Mouse (Mus musculus): ENCODE data around the gene Vmn2r83. TPM values are rescaled to one million over a fixed set of nuclear protein-coding genes. Genes with fewer than 3 reads are reported as not detected.

Vmn2r83 gene
- polyA plus RNA-seq, 1 experiment from 2014 or later, result not detected

- Histone ChIP-seq H3K9me3 (ENCODE audit: control insufficient read depth, low read length) (no peaks in the 10 kb centered on the region), H3K27me3 (ENCODE audit: control insufficient read depth, insufficient read depth, low read length) (no peaks in the 10 kb centered on the region), H3K36me3 (ENCODE audit: control insufficient read depth, insufficient read depth, low read length) (peaks cover 29% of the 10 kb centered on the region), H3K4me1 (ENCODE audit: control insufficient read depth, insufficient read depth, low read length) (no peaks in the 10 kb centered on the region), H3K4me3 (ENCODE audit: low read depth, low read length) (no peak overlapping the region), H3K27ac (ENCODE audit: low read depth, low read length) (no peak overlapping the region), H3K4me2 (no peak overlapping the region), H3K9ac (ENCODE audit: low read length) (no peak overlapping the region)
- DNase-seq (ENCODE audit: low spot score, missing footprints), result no peak
- WGBS, result 72% methylated on average over 15 of the region's 15 CpGs
- ATAC-seq (ENCODE audit: low FRiP score), result no peak
These were observed 73.0 kb downstream of the Vmn2r83 start for GRCm38 (mm10) chr10:79541522-79541921.

GRCm38 (mm10) chr10:79542171-79542570 lies 73.6 kb downstream of the Vmn2r83 start:
- Histone ChIP-seq H3K36me3 (ENCODE audit: control insufficient read depth, insufficient read depth, low read length) (peaks cover 31% of the 10 kb centered on the region), H3K9me3 (ENCODE audit: control insufficient read depth, low read length) (no peaks in the 10 kb centered on the region), H3K4me3 (ENCODE audit: low read depth, low read length) (no peak overlapping the region), H3K27ac (ENCODE audit: low read depth, low read length) (no peak overlapping the region), H3K27me3 (ENCODE audit: control insufficient read depth, insufficient read depth, low read length) (no peaks in the 10 kb centered on the region), H3K4me2 (no peak overlapping the region), H3K9ac (ENCODE audit: low read length) (no peak overlapping the region), H3K4me1 (ENCODE audit: control insufficient read depth, insufficient read depth, low read length) (no peaks in the 10 kb centered on the region)
- 96% methylated on average over 11 of the region's 11 CpGs for WGBS
- ATAC-seq (ENCODE audit: low FRiP score) (no peak), DNase-seq (ENCODE audit: low spot score, missing footprints) (no peak)

Small RNA genes within 50 kb of the gene (microRNA-seq; reads per million reads assigned to microRNA genes)
- gene Mir6909, result not detected

Other genes with a start within 250 kb of the Vmn2r83 start
- gene Vmn2r81, start 221.0 kb upstream of the Vmn2r83 start, polyA plus RNA-seq (2014; fragmentation: Nextera tagmentation; extraction: Ambion mirVana), result not detected in 2 replicates
- not detected in 2 replicates for gene Vmn2r82, start 112.2 kb upstream of the Vmn2r83 start, polyA plus RNA-seq (2014; fragmentation: Nextera tagmentation; extraction: Ambion mirVana)
- gene Plpp2, start 65.1 kb downstream of the Vmn2r83 start, polyA plus RNA-seq (2014; fragmentation: Nextera tagmentation; extraction: Ambion mirVana), result 10.5 and 13.4 TPM in 2 replicates
- 33.0 and 41.8 TPM in 2 replicates for gene Mier2, start 86.5 kb downstream of the Vmn2r83 start, polyA plus RNA-seq (2014; fragmentation: Nextera tagmentation; extraction: Ambion mirVana)
- not detected in 2 replicates for gene Theg, start 118.6 kb downstream of the Vmn2r83 start, polyA plus RNA-seq (2014; fragmentation: Nextera tagmentation; extraction: Ambion mirVana)
- 0.10 and 0.12 TPM in 2 replicates for gene C2cd4c, start 145.3 kb downstream of the Vmn2r83 start, polyA plus RNA-seq (2014; fragmentation: Nextera tagmentation; extraction: Ambion mirVana)
- 11.4 and 13.0 TPM in 2 replicates for gene Shc2, start 169.2 kb downstream of the Vmn2r83 start, polyA plus RNA-seq (2014; fragmentation: Nextera tagmentation; extraction: Ambion mirVana)
- not detected in 2 replicates for gene Odf3l2, start 177.0 kb downstream of the Vmn2r83 start, polyA plus RNA-seq (2014; fragmentation: Nextera tagmentation; extraction: Ambion mirVana)
- gene Madcam1, start 195.8 kb downstream of the Vmn2r83 start, polyA plus RNA-seq (2014; fragmentation: Nextera tagmentation; extraction: Ambion mirVana), result 1.2 and 1.4 TPM in 2 replicates
- gene Tpgs1, start 200.6 kb downstream of the Vmn2r83 start, polyA plus RNA-seq (2014; fragmentation: Nextera tagmentation; extraction: Ambion mirVana), result 65.5 and 69.6 TPM in 2 replicates
- 149 and 178 TPM in 2 replicates for gene Cdc34, start 213.5 kb downstream of the Vmn2r83 start, polyA plus RNA-seq (2014; fragmentation: Nextera tagmentation; extraction: Ambion mirVana)
- 0.27 and 0.58 TPM in 2 replicates for gene Gzmm, start 220.3 kb downstream of the Vmn2r83 start, polyA plus RNA-seq (2014; fragmentation: Nextera tagmentation; extraction: Ambion mirVana)
- 576 and 580 TPM in 2 replicates for gene Bsg, start 235.8 kb downstream of the Vmn2r83 start, polyA plus RNA-seq (2014; fragmentation: Nextera tagmentation; extraction: Ambion mirVana)
- 0.22 TPM in 2 replicates for gene Hcn2, start 247.9 kb downstream of the Vmn2r83 start, polyA plus RNA-seq (2014; fragmentation: Nextera tagmentation; extraction: Ambion mirVana)

All from midbrain, embryonic 11.5 days (tissue).